Mouse (Mus musculus): Measurements from ENCODE around the gene Nat14. TPM values are rescaled to one million over a fixed set of nuclear protein-coding genes. Genes with fewer than 3 reads are reported as not detected.

The Nat14 gene
- polyA plus RNA-seq, 2 experiments, result 0.92 to 7.6 TPM

DNA sequence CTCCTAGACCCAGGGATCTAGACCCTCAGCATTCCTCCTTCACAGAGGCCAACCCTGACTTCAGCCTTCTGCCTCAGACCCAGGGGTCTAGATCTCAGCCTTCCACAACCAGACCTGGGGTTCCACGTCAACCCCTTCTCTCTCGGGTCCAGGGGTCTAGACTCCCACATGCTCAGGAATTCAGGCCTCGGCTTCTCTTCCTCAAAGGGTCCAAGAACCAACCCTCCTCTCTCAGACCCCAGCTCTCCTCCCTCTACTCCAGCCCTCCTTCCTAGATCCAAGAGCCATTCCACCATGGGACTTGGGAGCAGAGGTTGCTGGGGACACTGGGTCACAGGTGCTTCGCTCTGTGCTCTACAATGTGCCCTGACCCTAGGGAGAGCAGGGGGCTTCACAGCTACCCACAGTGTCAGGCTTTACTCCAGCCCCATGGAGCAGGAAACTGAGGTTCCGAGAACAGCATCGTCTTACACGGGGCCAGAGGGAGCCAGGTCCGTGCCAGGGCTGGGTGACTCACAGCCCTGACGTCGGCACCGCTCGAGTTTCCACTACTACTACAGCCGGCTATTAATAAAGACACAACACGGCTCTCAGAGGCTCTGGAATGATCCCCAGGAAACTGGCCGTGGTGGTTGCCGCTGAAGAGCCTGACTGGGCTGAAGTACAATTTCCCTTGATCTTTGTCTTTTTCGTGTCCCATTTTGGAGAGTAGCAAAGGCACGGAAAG lies 50.7 kb downstream of the Nat14 start:
- TF ChIP-seq POLR2A (IDR thresholded peaks at IDR 0.05; ENCODE audit: borderline replicate concordance, extremely low read depth, insufficient read depth, insufficient read length), result no peak
- Histone ChIP-seq H3K27me3 (ENCODE audit: control insufficient read depth, insufficient read depth, low read length) (no peaks in the 10 kb centered on the region), H3K9me3 (ENCODE audit: control insufficient read depth, low read length) (no peaks in the 10 kb centered on the region), H3K27ac (replicated peaks; ENCODE audit: low read depth, low read length) (no peak overlapping the region), H3K4me1 (ENCODE audit: control insufficient read depth, insufficient read depth, low read length) (no peaks in the 10 kb centered on the region), H3K4me2 (replicated peaks; ENCODE audit: low read depth, low read length, severe bottlenecking) (no peak overlapping the region), H3K4me3 (replicated peaks; ENCODE audit: low read length) (no peak overlapping the region), H3K36me3 (ENCODE audit: control insufficient read depth, insufficient read depth, low read length) (no peaks in the 10 kb centered on the region), H3K9ac (ENCODE audit: low read depth, low read length, severe bottlenecking) (no peak overlapping the region)
- no peak for ATAC-seq (ENCODE audit: low FRiP score, low read depth)
- WGBS, result 68% methylated on average over 18 of the region's 18 CpGs
- peak; percentile 31 for DNase-seq (ENCODE audit: low spot score)

Other genes with a start within 250 kb of the Nat14 start
Only the 30 nearest of the 33 such genes appear.
- 0.17 and 0.24 TPM in 2 replicates for gene Tmem150b, start 196.8 kb upstream of the Nat14 start, polyA plus RNA-seq (2012; rRNA removed)
- gene Tmem150b, start 196.8 kb upstream of the Nat14 start, polyA plus RNA-seq (2014; fragmentation: Nextera tagmentation; extraction: Ambion mirVana), result 0.17 and 0.46 TPM in 2 replicates
- gene Kmt5c, start 181.9 kb upstream of the Nat14 start, polyA plus RNA-seq (2012; rRNA removed), result 161 and 223 TPM in 2 replicates
- gene Kmt5c, start 181.9 kb upstream of the Nat14 start, polyA plus RNA-seq (2014; fragmentation: Nextera tagmentation; extraction: Ambion mirVana), result 44.4 and 51.2 TPM in 2 replicates
- 91.7 and 127 TPM in 2 replicates for gene Cox6b2, start 168.9 kb upstream of the Nat14 start, polyA plus RNA-seq (2012; rRNA removed)
- gene Cox6b2, start 168.9 kb upstream of the Nat14 start, polyA plus RNA-seq (2014; fragmentation: Nextera tagmentation; extraction: Ambion mirVana), result 44.7 and 48.9 TPM in 2 replicates
- gene Fam71e2, start 150.7 kb upstream of the Nat14 start, polyA plus RNA-seq (2012; rRNA removed), result 0.03 TPM in 1 of 2 replicates, not detected in the other
- not detected in 2 replicates for gene Fam71e2, start 150.7 kb upstream of the Nat14 start, polyA plus RNA-seq (2014; fragmentation: Nextera tagmentation; extraction: Ambion mirVana)
- gene Il11, start 139.2 kb upstream of the Nat14 start, polyA plus RNA-seq (2012; rRNA removed), result 0.33 and 0.63 TPM in 2 replicates
- 0.22 TPM in 1 of 2 replicates, not detected in the other for gene Il11, start 139.2 kb upstream of the Nat14 start, polyA plus RNA-seq (2014; fragmentation: Nextera tagmentation; extraction: Ambion mirVana)
- gene Tmem190, start 139.1 kb upstream of the Nat14 start, polyA plus RNA-seq (2012; rRNA removed), result not detected in 2 replicates
- gene Tmem190, start 139.1 kb upstream of the Nat14 start, polyA plus RNA-seq (2014; fragmentation: Nextera tagmentation; extraction: Ambion mirVana), result not detected in 2 replicates
- gene Tmem238, start 132.4 kb upstream of the Nat14 start, polyA plus RNA-seq (2012; rRNA removed), result 10.1 and 15.2 TPM in 2 replicates
- 8.1 and 9.6 TPM in 2 replicates for gene Tmem238, start 132.4 kb upstream of the Nat14 start, polyA plus RNA-seq (2014; fragmentation: Nextera tagmentation; extraction: Ambion mirVana)
- gene Rpl28, start 129.2 kb upstream of the Nat14 start, polyA plus RNA-seq (2012; rRNA removed), result 486 and 665 TPM in 2 replicates
- 253 and 275 TPM in 2 replicates for gene Rpl28, start 129.2 kb upstream of the Nat14 start, polyA plus RNA-seq (2014; fragmentation: Nextera tagmentation; extraction: Ambion mirVana)
- 515 and 618 TPM in 2 replicates for gene Ube2s, start 109.4 kb upstream of the Nat14 start, polyA plus RNA-seq (2012; rRNA removed)
- 366 and 368 TPM in 2 replicates for gene Ube2s, start 109.4 kb upstream of the Nat14 start, polyA plus RNA-seq (2014; fragmentation: Nextera tagmentation; extraction: Ambion mirVana)
- 4.2 and 5.1 TPM in 2 replicates for gene Shisa7, start 77.3 kb upstream of the Nat14 start, polyA plus RNA-seq (2012; rRNA removed)
- 0.43 and 0.54 TPM in 2 replicates for gene Shisa7, start 77.3 kb upstream of the Nat14 start, polyA plus RNA-seq (2014; fragmentation: Nextera tagmentation; extraction: Ambion mirVana)
- gene Isoc2b, start 51.8 kb upstream of the Nat14 start, polyA plus RNA-seq (2012; rRNA removed), result 7.4 and 11.0 TPM in 2 replicates
- gene Isoc2b, start 51.8 kb upstream of the Nat14 start, polyA plus RNA-seq (2014; fragmentation: Nextera tagmentation; extraction: Ambion mirVana), result 9.7 and 9.9 TPM in 2 replicates
- gene Isoc2a, start 44.9 kb upstream of the Nat14 start, polyA plus RNA-seq (2012; rRNA removed), result 13.6 and 16.7 TPM in 2 replicates
- 1.1 and 1.3 TPM in 2 replicates for gene Isoc2a, start 44.9 kb upstream of the Nat14 start, polyA plus RNA-seq (2014; fragmentation: Nextera tagmentation; extraction: Ambion mirVana)
- 0.15 and 0.22 TPM in 2 replicates for gene Gm36210, start 15.5 kb upstream of the Nat14 start, polyA plus RNA-seq (2012; rRNA removed)
- gene Gm36210, start 15.5 kb upstream of the Nat14 start, polyA plus RNA-seq (2014; fragmentation: Nextera tagmentation; extraction: Ambion mirVana), result not detected in 2 replicates
- gene Zfp628, start 6.8 kb upstream of the Nat14 start, polyA plus RNA-seq (2012; rRNA removed), result 13.4 and 22.3 TPM in 2 replicates
- gene Zfp628, start 6.8 kb upstream of the Nat14 start, polyA plus RNA-seq (2014; fragmentation: Nextera tagmentation; extraction: Ambion mirVana), result 4.0 and 4.6 TPM in 2 replicates
- gene Ssc5d, start 3.8 kb downstream of the Nat14 start, polyA plus RNA-seq (2012; rRNA removed), result 38.1 and 48.4 TPM in 2 replicates
- 13.2 and 13.6 TPM in 2 replicates for gene Ssc5d, start 3.8 kb downstream of the Nat14 start, polyA plus RNA-seq (2014; fragmentation: Nextera tagmentation; extraction: Ambion mirVana)
- gene Sbk2, start 42.4 kb downstream of the Nat14 start, polyA plus RNA-seq (2012; rRNA removed), result 0.45 and 0.74 TPM in 2 replicates
- gene Sbk2, start 42.4 kb downstream of the Nat14 start, polyA plus RNA-seq (2014; fragmentation: Nextera tagmentation; extraction: Ambion mirVana), result 0.37 and 1.1 TPM in 2 replicates
- 0.15 and 0.28 TPM in 2 replicates for gene Sbk3, start 49.1 kb downstream of the Nat14 start, polyA plus RNA-seq (2012; rRNA removed)
- gene Sbk3, start 49.1 kb downstream of the Nat14 start, polyA plus RNA-seq (2014; fragmentation: Nextera tagmentation; extraction: Ambion mirVana), result 0.06 and 0.12 TPM in 2 replicates
- 97.6 and 196 TPM in 2 replicates for gene Zfp579, start 74.1 kb downstream of the Nat14 start, polyA plus RNA-seq (2012; rRNA removed)
- 30.3 and 39.0 TPM in 2 replicates for gene Zfp579, start 74.1 kb downstream of the Nat14 start, polyA plus RNA-seq (2014; fragmentation: Nextera tagmentation; extraction: Ambion mirVana)
- 17.0 and 20.9 TPM in 2 replicates for gene Zfp524, start 92.4 kb downstream of the Nat14 start, polyA plus RNA-seq (2012; rRNA removed)
- 12.1 and 16.7 TPM in 2 replicates for gene Zfp524, start 92.4 kb downstream of the Nat14 start, polyA plus RNA-seq (2014; fragmentation: Nextera tagmentation; extraction: Ambion mirVana)
- 42.4 and 50.8 TPM in 2 replicates for gene Fiz1, start 92.7 kb downstream of the Nat14 start, polyA plus RNA-seq (2012; rRNA removed)
- 37.5 and 42.0 TPM in 2 replicates for gene Fiz1, start 92.7 kb downstream of the Nat14 start, polyA plus RNA-seq (2014; fragmentation: Nextera tagmentation; extraction: Ambion mirVana)
- not detected in 2 replicates for gene Gm44973, start 93.5 kb downstream of the Nat14 start, polyA plus RNA-seq (2012; rRNA removed)
- 0.57 and 1.9 TPM in 2 replicates for gene Gm44973, start 93.5 kb downstream of the Nat14 start, polyA plus RNA-seq (2014; fragmentation: Nextera tagmentation; extraction: Ambion mirVana)
- 53.2 and 72.3 TPM in 2 replicates for gene Zfp865, start 98.3 kb downstream of the Nat14 start, polyA plus RNA-seq (2012; rRNA removed)
- 6.6 and 7.8 TPM in 2 replicates for gene Zfp865, start 98.3 kb downstream of the Nat14 start, polyA plus RNA-seq (2014; fragmentation: Nextera tagmentation; extraction: Ambion mirVana)
- gene Ccdc106, start 98.5 kb downstream of the Nat14 start, polyA plus RNA-seq (2012; rRNA removed), result 48.1 and 49.4 TPM in 2 replicates
- gene Ccdc106, start 98.5 kb downstream of the Nat14 start, polyA plus RNA-seq (2014; fragmentation: Nextera tagmentation; extraction: Ambion mirVana), result 36.7 and 37.3 TPM in 2 replicates
- gene 4632433K11Rik, start 112.1 kb downstream of the Nat14 start, polyA plus RNA-seq (2012; rRNA removed), result not detected in 2 replicates
- not detected in 2 replicates for gene 4632433K11Rik, start 112.1 kb downstream of the Nat14 start, polyA plus RNA-seq (2014; fragmentation: Nextera tagmentation; extraction: Ambion mirVana)
- gene Zfp784, start 116.4 kb downstream of the Nat14 start, polyA plus RNA-seq (2012; rRNA removed), result 6.5 and 6.8 TPM in 2 replicates
- 5.6 and 6.3 TPM in 2 replicates for gene Zfp784, start 116.4 kb downstream of the Nat14 start, polyA plus RNA-seq (2014; fragmentation: Nextera tagmentation; extraction: Ambion mirVana)
- gene Zfp580, start 129.5 kb downstream of the Nat14 start, polyA plus RNA-seq (2012; rRNA removed), result 49.7 and 70.4 TPM in 2 replicates
- 47.5 and 57.7 TPM in 2 replicates for gene Zfp580, start 129.5 kb downstream of the Nat14 start, polyA plus RNA-seq (2014; fragmentation: Nextera tagmentation; extraction: Ambion mirVana)
- 431 and 479 TPM in 2 replicates for gene U2af2, start 140.1 kb downstream of the Nat14 start, polyA plus RNA-seq (2012; rRNA removed)
- gene U2af2, start 140.1 kb downstream of the Nat14 start, polyA plus RNA-seq (2014; fragmentation: Nextera tagmentation; extraction: Ambion mirVana), result 123 and 128 TPM in 2 replicates
- 119 and 144 TPM in 2 replicates for gene Epn1, start 158.2 kb downstream of the Nat14 start, polyA plus RNA-seq (2012; rRNA removed)
- 69.1 and 76.2 TPM in 2 replicates for gene Epn1, start 158.2 kb downstream of the Nat14 start, polyA plus RNA-seq (2014; fragmentation: Nextera tagmentation; extraction: Ambion mirVana)
- not detected in 2 replicates for gene Rfpl4, start 194.9 kb downstream of the Nat14 start, polyA plus RNA-seq (2012; rRNA removed)
- gene Rfpl4, start 194.9 kb downstream of the Nat14 start, polyA plus RNA-seq (2014; fragmentation: Nextera tagmentation; extraction: Ambion mirVana), result not detected in 2 replicates
- gene Rasl2-9, start 203.9 kb downstream of the Nat14 start, polyA plus RNA-seq (2012; rRNA removed), result 0.20 and 0.34 TPM in 2 replicates
- 0.43 and 0.55 TPM in 2 replicates for gene Rasl2-9, start 203.9 kb downstream of the Nat14 start, polyA plus RNA-seq (2014; fragmentation: Nextera tagmentation; extraction: Ambion mirVana)